Mouse (Mus musculus) testis, adult 2 months (tissue): ENCODE results near the gene Adh1.

Source experiments
- CTCF ChIP-seq: fragments of 200-500 bp; IDR thresholded peaks from 2 replicates; pipeline ENCODE4 v1.5.1; 2012; ENCODE audit warnings: low read depth, mild to moderate bottlenecking, inconsistent platforms, low read length, moderate library complexity; ENCODE audit not compliant: control insufficient read depth, insufficient read depth, insufficient replicate concordance
- POLR2A ChIP-seq: fragments of 200-500 bp; IDR thresholded peaks from 2 replicates; pipeline ENCODE4 v1.6.1; 2012; ENCODE audit warnings: low read depth, mild to moderate bottlenecking, inconsistent platforms, low read length, moderate library complexity; ENCODE audit not compliant: control insufficient read depth

GRCm38 (mm10) chr3:138263154-138263930 is 2.6 kb downstream of the Adh1 start:
- TF ChIP-seq CTCF (no peak), POLR2A (no peak)
